Comparison of ENCODE assay signal across 20 mouse cellular contexts in genomic region chrX:164952601-164953375, GRCm38 (mm10). TPM values are rescaled to one million over a fixed set of nuclear protein-coding genes. Genes with fewer than 3 reads are reported as not detected.
A peak's percentile ranks its signal among the peaks of the same experiment; 100 is the strongest.
DNase-seq lines count a peak whose midpoint lies in the region; ATAC-seq and TF ChIP-seq lines count a peak whose summit lies in the region.
"Had no signal": no experiment of that assay in that cellular context is flagged by ENCODE, and none has a peak within 500 bp of the region (broad histone marks: within the 10 kb centered on the region; RNA-seq: fewer than 3 reads in every experiment).

No protein-coding gene starts in this region.

- H3K4me2 ChIP-seq in heart, embryonic 11.5 days: no peak overlapping the region
- H3K4me2 ChIP-seq in midbrain, embryonic 16.5 days (ENCODE audit: low read length): no peak overlapping the region
- H3K4me2 ChIP-seq: liver, embryonic 15.5 days; midbrain, embryonic 12.5 days; stomach, embryonic 15.5 days had no signal

- no peaks in the 10 kb centered on the region for H3K9me3 ChIP-seq in heart, embryonic 11.5 days (replicated peaks; ENCODE audit: control insufficient read depth, low read length)
- H3K9me3 ChIP-seq in midbrain, embryonic 16.5 days (replicated peaks; ENCODE audit: control insufficient read depth, low read length, poor library complexity, severe bottlenecking): no peaks in the 10 kb centered on the region
- H3K9me3 ChIP-seq: liver, embryonic 15.5 days; midbrain, embryonic 12.5 days; stomach, embryonic 15.5 days had no signal

- no peak for ATAC-seq in heart, embryonic 11.5 days (replicated peaks; ENCODE audit: insufficient number of reproducible peaks, low FRiP score, low TSS enrichment)
- no peak for ATAC-seq in midbrain, embryonic 16.5 days

- peak; percentile 35 to 69 for DNase-seq in heart, adult 18-20 months
- DNase-seq in layer of hippocampus, adult 2 months (ENCODE audit: low spot score in 2 of 2): no peak
- DNase-seq in layer of hippocampus, adult 8-10 months (ENCODE audit: low spot score in 2 of 2): no peak
- DNase-seq in gonadal fat pad, adult 2 months (ENCODE audit: low read depth): peak; percentile 47
- peak; percentile 13 for DNase-seq in telencephalon, adult 2 months (ENCODE audit: low read depth, low spot score)
- DNase-seq: adrenal gland, postnatal 14 days; cerebellum, adult 9-11 months; retina, postnatal 1 day; spleen, adult 18-20 months; thymus, postnatal 14 days had no signal

- no peaks in the 10 kb centered on the region for H3K36me3 ChIP-seq in heart, embryonic 11.5 days (ENCODE audit: control insufficient read depth, insufficient read depth, low read length)
- no peaks in the 10 kb centered on the region for H3K36me3 ChIP-seq in midbrain, embryonic 16.5 days (ENCODE audit: control insufficient read depth, insufficient read depth, low read length)
- H3K36me3 ChIP-seq: liver, embryonic 15.5 days; midbrain, embryonic 12.5 days; stomach, embryonic 15.5 days had no signal

- H3K4me3 ChIP-seq in heart, embryonic 11.5 days (ENCODE audit: low read depth, low read length): no peak overlapping the region
- no peak overlapping the region for H3K4me3 ChIP-seq in layer of hippocampus, adult 2 months
- no peak overlapping the region for H3K4me3 ChIP-seq in midbrain, embryonic 16.5 days (ENCODE audit: low read depth, low read length)
- H3K4me3 ChIP-seq: liver, embryonic 15.5 days; midbrain, embryonic 12.5 days; myocyte; stomach, embryonic 15.5 days had no signal

- 75% methylated on average over 5 of the region's 5 CpGs for WGBS in heart, embryonic 11.5 days (ENCODE audit: insufficient replicate concordance)
- 82% methylated on average over 5 of the region's 5 CpGs for WGBS in midbrain, embryonic 16.5 days

- H3K9ac ChIP-seq in heart, embryonic 11.5 days (ENCODE audit: low read depth, low read length): no peak overlapping the region
- no peak overlapping the region for H3K9ac ChIP-seq in midbrain, embryonic 16.5 days (ENCODE audit: low read depth, low read length)
- H3K9ac ChIP-seq: liver, embryonic 15.5 days; midbrain, embryonic 12.5 days; stomach, embryonic 15.5 days had no signal

- H3K27ac ChIP-seq in heart, embryonic 11.5 days (ENCODE audit: low read depth, low read length): no peak overlapping the region
- H3K27ac ChIP-seq in layer of hippocampus, adult 2 months: peak overlapping the region; percentile 43; the same call in 1 of the 2 replicates
- H3K27ac ChIP-seq in midbrain, embryonic 16.5 days (ENCODE audit: low read length): no peak overlapping the region
- H3K27ac ChIP-seq: liver, embryonic 15.5 days; midbrain, embryonic 12.5 days; stomach, embryonic 15.5 days had no signal

- no peaks in the 10 kb centered on the region for H3K27me3 ChIP-seq in heart, embryonic 11.5 days (ENCODE audit: control insufficient read depth, insufficient read depth, low read length)
- H3K27me3 ChIP-seq in midbrain, embryonic 16.5 days (ENCODE audit: control insufficient read depth, insufficient read depth, low read depth, low read length): no peaks in the 10 kb centered on the region
- H3K27me3 ChIP-seq: liver, embryonic 15.5 days; midbrain, embryonic 12.5 days; stomach, embryonic 15.5 days had no signal

- TF ChIP-seq CTCF in layer of hippocampus, adult 2 months (conservative IDR thresholded peaks at IDR 0.05): no peak

- no peaks in the 10 kb centered on the region for H3K4me1 ChIP-seq in heart, embryonic 11.5 days (ENCODE audit: control insufficient read depth, insufficient read depth, low read length)
- H3K4me1 ChIP-seq in midbrain, embryonic 16.5 days (ENCODE audit: control insufficient read depth, insufficient read depth, low read length): no peaks in the 10 kb centered on the region
- H3K4me1 ChIP-seq: liver, embryonic 15.5 days; midbrain, embryonic 12.5 days; stomach, embryonic 15.5 days had no signal

RNA-seq across cellular contexts. Expression of gene Mospd2, which starts 27.4 kb away (rescaled TPM):
- 10 to 100 TPM; 11.2 to 13.0 TPM for total RNA-seq in heart, adult 18-20 months (2021)
- 11.9 and 12.2 TPM in 2 replicates for polyA plus RNA-seq in heart, embryonic 11.5 days (2014; fragmentation: Nextera tagmentation; extraction: Ambion mirVana)
- 10 to 100 TPM; 18.7 to 22.2 TPM for total RNA-seq in layer of hippocampus, adult 2 months (2021)
- total RNA-seq in layer of hippocampus, adult 8-10 months (2022): 10 to 100 TPM; 19.0 to 24.9 (median 23.3) TPM
- polyA plus RNA-seq in gonadal fat pad, adult 2 months (2012; rRNA removed): 17.1 and 17.5 TPM in 2 replicates
- 13.4 and 13.9 TPM in 2 replicates for polyA plus RNA-seq in midbrain, embryonic 16.5 days (2015; fragmentation: Nextera tagmentation; extraction: Ambion mirVana)

RNA-seq across cellular contexts. Expression of gene Fancb, which starts 27.6 kb away (rescaled TPM):
- under 1 TPM; 0.37 to 0.82 TPM for total RNA-seq in heart, adult 18-20 months (2021)
- polyA plus RNA-seq in heart, embryonic 11.5 days (2014; fragmentation: Nextera tagmentation; extraction: Ambion mirVana): 6.3 and 8.1 TPM in 2 replicates
- total RNA-seq in layer of hippocampus, adult 2 months (2021): 1 to 10 TPM; 1.9 TPM
- total RNA-seq in layer of hippocampus, adult 8-10 months (2022): 1 to 10 TPM; 1.5 to 2.2 (median 1.7) TPM
- polyA plus RNA-seq in gonadal fat pad, adult 2 months (2012; rRNA removed): 0.76 and 1.1 TPM in 2 replicates
- 2.2 and 3.0 TPM in 2 replicates for polyA plus RNA-seq in midbrain, embryonic 16.5 days (2015; fragmentation: Nextera tagmentation; extraction: Ambion mirVana)

RNA-seq across cellular contexts. Expression of gene Gm17604, which starts 51.8 kb away (rescaled TPM):
- total RNA-seq in heart, adult 18-20 months (2021): not detected
- polyA plus RNA-seq in heart, embryonic 11.5 days (2014; fragmentation: Nextera tagmentation; extraction: Ambion mirVana): not detected in 2 replicates
- not detected for total RNA-seq in layer of hippocampus, adult 2 months (2021)
- not detected for total RNA-seq in layer of hippocampus, adult 8-10 months (2022)
- not detected in 2 replicates for polyA plus RNA-seq in gonadal fat pad, adult 2 months (2012; rRNA removed)
- not detected in 2 replicates for polyA plus RNA-seq in midbrain, embryonic 16.5 days (2015; fragmentation: Nextera tagmentation; extraction: Ambion mirVana)
- total RNA-seq: adrenal gland, postnatal 14 days; heart, postnatal 36 days; MEL; neutrophil, adult 5-6 weeks had no signal
- polyA plus RNA-seq: limb, embryonic 11.5 days; liver, embryonic 15.5 days; midbrain, embryonic 12.5 days; myocyte; stomach, embryonic 15.5 days had no signal

Comparison
In these comparisons a context has a peak if more than half of its experiments do, and no peak if none do; other contexts are left out.
1. DNase-seq: peak in heart, adult 18-20 months (2 of 2), gonadal fat pad, adult 2 months (single experiment) and telencephalon, adult 2 months (single experiment); none in layer of hippocampus, adult 2 months (0 of 2) and layer of hippocampus, adult 8-10 months (0 of 2).